7 mouse cellular contexts compared by ENCODE assay signal in genomic region chr13:101768630-101768991, GRCm38 (mm10). TPM values are rescaled to one million over a fixed set of nuclear protein-coding genes. Genes with fewer than 3 reads are reported as not detected.
A peak's percentile ranks its signal among the peaks of the same experiment; 100 is the strongest.
DNase-seq lines count a peak whose midpoint lies in the region; ATAC-seq and TF ChIP-seq lines count a peak whose summit lies in the region.

No protein-coding gene starts in this region.

- WGBS in embryonic facial prominence, embryonic 10.5 days: under 1% methylated on average over 17 of the region's 17 CpGs
- 3% methylated on average over 17 of the region's 17 CpGs for WGBS in intestine, postnatal 0 days
- WGBS in spleen, adult 2 months: 7% methylated on average over 17 of the region's 17 CpGs

- H3K4me2 ChIP-seq in intestine, postnatal 0 days (replicated peaks; ENCODE audit: low read depth): peak overlapping the region; percentile 95

- peak overlapping the region; percentile 38; the same call in 1 of the 2 replicates for H3K9ac ChIP-seq in intestine, postnatal 0 days (ENCODE audit: low read depth, low read length)

- TF ChIP-seq POLR2A in spleen, adult 2 months (IDR thresholded peaks at IDR 0.05; ENCODE audit: low read depth, low read length): no peak

- peak; percentile 51 for TF ChIP-seq CTCF in intestine, postnatal 0 days (IDR thresholded peaks at IDR 0.05; ENCODE audit: low read depth)
- no peak for TF ChIP-seq CTCF in spleen, adult 2 months (IDR thresholded peaks at IDR 0.05; ENCODE audit: extremely low read depth, insufficient read depth, insufficient read length, insufficient replicate concordance)

- H3K4me3 ChIP-seq in embryonic facial prominence, embryonic 10.5 days: peak overlapping the region; percentile 89
- peak overlapping the region; percentile 97 for H3K4me3 ChIP-seq in intestine, postnatal 0 days (ENCODE audit: low read depth, low read length)
- peak overlapping the region; percentile 65 for H3K4me3 ChIP-seq in spleen, adult 2 months (ENCODE audit: extremely low read depth, insufficient read depth, insufficient read length)

- no peaks in the 10 kb centered on the region for H3K9me3 ChIP-seq in embryonic facial prominence, embryonic 10.5 days
- H3K9me3 ChIP-seq in intestine, postnatal 0 days (ENCODE audit: control insufficient read depth): no peaks in the 10 kb centered on the region

- ATAC-seq in intestine, postnatal 0 days: peak; percentile 50; the same call in 1 of the 2 replicates
- ATAC-seq in megakaryocyte progenitor cell, adult 5-6 weeks (replicated peaks; ENCODE audit: poor library complexity): peak; percentile 21

- peak; percentile 94 for DNase-seq in adrenal gland, postnatal 14 days
- no peak for DNase-seq in embryonic facial prominence, embryonic 10.5 days (ENCODE audit: low spot score)
- peak; percentile 54 to 72 for DNase-seq in gastrocnemius, postnatal 36 days
- peak; percentile 52 to 72 for DNase-seq in left cerebral cortex, postnatal 25 days (ENCODE audit: low spot score in 2 of 2)
- peak in 1 of 2 experiments; percentile 31 for DNase-seq in spleen, adult 2 months (ENCODE audit: low read depth in 1 of 2, low spot score in 2 of 2)

- intact Hi-C loops in gastrocnemius, postnatal 36 days (cut with DNase I): loop anchor here (5.0 kb wide), 1 partner anchor 34 kb away; no protein-coding TSS in a partner anchor
- intact Hi-C loops in left cerebral cortex, postnatal 25 days (cut with DNase I): loop anchor here (2.0 kb wide), 2 partner anchors 32 to 140 kb away; no protein-coding TSS in a partner anchor

- H3K4me1 ChIP-seq in embryonic facial prominence, embryonic 10.5 days: peaks cover 34% of the 10 kb centered on the region
- H3K4me1 ChIP-seq in intestine, postnatal 0 days (replicated peaks; ENCODE audit: control insufficient read depth, insufficient read depth, low read length): no peaks in the 10 kb centered on the region
- H3K4me1 ChIP-seq in spleen, adult 2 months (ENCODE audit: control insufficient read depth, insufficient read depth, insufficient read length): peaks cover 3% of the 10 kb centered on the region; the same call in 1 of the 2 replicates

- H3K36me3 ChIP-seq in embryonic facial prominence, embryonic 10.5 days (replicated peaks): no peaks in the 10 kb centered on the region; the same call in 1 of the 2 replicates
- H3K36me3 ChIP-seq in intestine, postnatal 0 days (ENCODE audit: control insufficient read depth, insufficient read depth): no peaks in the 10 kb centered on the region
- no peaks in the 10 kb centered on the region for H3K36me3 ChIP-seq in spleen, adult 2 months (ENCODE audit: control insufficient read depth, insufficient read depth, low read length)

- peak overlapping the region; percentile 91 for H3K27ac ChIP-seq in embryonic facial prominence, embryonic 10.5 days (replicated peaks)
- peak overlapping the region; percentile 96 for H3K27ac ChIP-seq in intestine, postnatal 0 days (ENCODE audit: low read depth, low read length)
- peak overlapping the region; percentile 47 for H3K27ac ChIP-seq in spleen, adult 2 months (ENCODE audit: insufficient read depth, low read length)

- H3K27me3 ChIP-seq in embryonic facial prominence, embryonic 10.5 days (replicated peaks; ENCODE audit: low read depth, poor library complexity, severe bottlenecking): no peaks in the 10 kb centered on the region
- peaks cover 10% of the 10 kb centered on the region; the same call in 1 of the 2 replicates for H3K27me3 ChIP-seq in intestine, postnatal 0 days (replicated peaks; ENCODE audit: control insufficient read depth, insufficient read depth, low read length)
- H3K27me3 ChIP-seq in spleen, adult 2 months (ENCODE audit: control insufficient read depth, insufficient read depth, low read length): no peaks in the 10 kb centered on the region; the same call in 1 of the 2 replicates

RNA-seq across cellular contexts. Expression of gene Pik3r1, which starts 0.6 kb away (rescaled TPM):
- 109 and 110 TPM in 2 replicates for total RNA-seq in adrenal gland, postnatal 14 days (2021)
- 14.7 and 18.9 TPM in 2 replicates for polyA plus RNA-seq in embryonic facial prominence, embryonic 10.5 days (2016; fragmentation: Nextera tagmentation; extraction: Ambion mirVana)
- 10 to 100 TPM; 21.6 to 32.9 TPM for total RNA-seq in gastrocnemius, postnatal 36 days (2021)
- polyA plus RNA-seq in intestine, postnatal 0 days (2015; fragmentation: Nextera tagmentation; extraction: Ambion mirVana): 14.7 and 17.5 TPM in 2 replicates
- total RNA-seq in left cerebral cortex, postnatal 25 days (2021): 100 to 1,000 TPM; 144 to 146 TPM
- 88.5 and 90.8 TPM in 2 replicates for total RNA-seq in megakaryocyte progenitor cell, adult 5-6 weeks (2015)
- 84.9 and 106 TPM in 2 replicates for total RNA-seq in megakaryocyte progenitor cell, adult 5-6 weeks (2017)
- 17.1 and 18.4 TPM in 2 replicates for polyA plus RNA-seq in spleen, adult 2 months (2012; rRNA removed)
